Mouse (Mus musculus) central nervous system, embryonic 14 days (tissue): ENCODE results near the gene Tas2r136. TPM values are rescaled to one million over a fixed set of nuclear protein-coding genes. Genes with fewer than 3 reads are reported as not detected.

Experiments used
- polyA plus RNA-seq: library from polyadenylated mRNA; depleted of rRNA; stranded (reverse); fragments of >200 nt; gene quantifications from 2 replicates; pipeline ENCODE4 v1.2.3, GENCODE M21; 2012; rRNA removed

Tas2r136 gene
- not detected in 2 replicates for polyA plus RNA-seq

GRCm38 (mm10) chr6:132778062-132778461 is at the start of gene Tas2r136:
Gene Tas2r136 (minus strand): TSS chr6:132778162.

GRCm38 (mm10) chr6:132802518-132802917 is 24.6 kb upstream of the Tas2r136 start, which contains the start of gene Tas2r117:
Gene Tas2r117 (plus strand): TSS chr6:132802818.

GRCm38 (mm10) chr6:132761831-132762230 is 16.1 kb downstream of the Tas2r136 start, which contains the start of gene Tas2r102:
Gene Tas2r102 (plus strand): TSS chr6:132762131.

GRCm38 (mm10) chr6:132754430-132754829 is 23.5 kb downstream of the Tas2r136 start, which contains the start of gene Tas2r124:
Gene Tas2r124 (plus strand): TSS chr6:132754730.

GRCm38 (mm10) chr6:132737935-132738334 is 40.0 kb downstream of the Tas2r136 start, which contains the start of gene Tas2r115:
Gene Tas2r115 (minus strand): TSS chr6:132738035.

Other genes with a start within 250 kb of the Tas2r136 start
- not detected in 2 replicates for gene Prh1, start 208.4 kb downstream of the Tas2r136 start, polyA plus RNA-seq
- not detected in 2 replicates for gene Prp2, start 182.2 kb downstream of the Tas2r136 start, polyA plus RNA-seq
- gene A630073D07Rik, start 126.6 kb downstream of the Tas2r136 start, polyA plus RNA-seq: not detected in 2 replicates
- gene Tas2r120, start 121.2 kb downstream of the Tas2r136 start, polyA plus RNA-seq: not detected in 2 replicates
- gene Tas2r121, start 77.2 kb downstream of the Tas2r136 start, polyA plus RNA-seq: not detected in 2 replicates
- not detected in 2 replicates for gene Tas2r122, start 66.2 kb downstream of the Tas2r136 start, polyA plus RNA-seq
- gene Tas2r115, start 40.1 kb downstream of the Tas2r136 start, polyA plus RNA-seq: not detected in 2 replicates
- gene Tas2r124, start 23.4 kb downstream of the Tas2r136 start, polyA plus RNA-seq: not detected in 2 replicates
- gene Tas2r102, start 16.0 kb downstream of the Tas2r136 start, polyA plus RNA-seq: not detected in 2 replicates
- not detected in 2 replicates for gene Tas2r117, start 24.7 kb upstream of the Tas2r136 start, polyA plus RNA-seq
- not detected in 2 replicates for gene Tas2r123, start 69.0 kb upstream of the Tas2r136 start, polyA plus RNA-seq
- not detected in 2 replicates for gene Tas2r116, start 77.3 kb upstream of the Tas2r136 start, polyA plus RNA-seq
- not detected in 2 replicates for gene Tas2r110, start 89.8 kb upstream of the Tas2r136 start, polyA plus RNA-seq
- gene Tas2r113, start 114.8 kb upstream of the Tas2r136 start, polyA plus RNA-seq: not detected in 2 replicates
- gene Tas2r125, start 131.5 kb upstream of the Tas2r136 start, polyA plus RNA-seq: not detected in 2 replicates
- gene Tas2r129, start 172.9 kb upstream of the Tas2r136 start, polyA plus RNA-seq: not detected in 2 replicates
- gene Tas2r131, start 179.8 kb upstream of the Tas2r136 start, polyA plus RNA-seq: not detected in 2 replicates
- not detected in 2 replicates for gene Tas2r109, start 202.8 kb upstream of the Tas2r136 start, polyA plus RNA-seq